Mouse (Mus musculus): Measurements from ENCODE around the gene Zfp169. TPM values are rescaled to one million over a fixed set of nuclear protein-coding genes. Genes with fewer than 3 reads are reported as not detected.

Zfp169 gene
- 1.8 and 2.2 TPM in 2 replicates for polyA plus RNA-seq (2012; rRNA removed)

GRCm38 (mm10) chr13:48513003-48513929, at the start of gene Zfp169, which contains the start of gene A830005F24Rik:
TSS of gene Zfp169 (minus strand) at chr13:48513451.
TSS of gene A830005F24Rik (plus strand) at chr13:48513570.

Other genes with a start within 250 kb of the Zfp169 start
- 0.07 and 0.13 TPM in 2 replicates for gene A830005F24Rik, start 119 bp upstream of the Zfp169 start, polyA plus RNA-seq (2012; rRNA removed)
- gene Ptpdc1, start 112.2 kb upstream of the Zfp169 start, polyA plus RNA-seq (2012; rRNA removed), result 0.35 and 0.36 TPM in 2 replicates
- gene Barx1, start 149.5 kb upstream of the Zfp169 start, polyA plus RNA-seq (2012; rRNA removed), result 0.30 TPM in 2 replicates

All from liver, embryonic 18 days (tissue).